Mouse (Mus musculus) thymus, adult 2 months (tissue): ENCODE measurements around the gene Mrps23.

Experiments
- CTCF ChIP-seq: fragments of 200-500 bp; IDR thresholded peaks from 2 replicates; pipeline ENCODE4 v1.5.1; 2012; ENCODE audit warnings: mild to moderate bottlenecking, control low read depth, low read length, moderate library complexity, borderline replicate concordance; ENCODE audit not compliant: control insufficient read depth, poor library complexity, insufficient read depth; ENCODE audit errors: extremely low read depth
- POLR2A ChIP-seq: fragments of 200-500 bp; IDR thresholded peaks from 2 replicates; pipeline ENCODE4 v1.6.1; 2012; ENCODE audit warnings: mild to moderate bottlenecking, low read length, control low read depth, moderate library complexity; ENCODE audit not compliant: control insufficient read depth, poor library complexity, insufficient read depth; ENCODE audit errors: extremely low read depth

- TF ChIP-seq CTCF (no peak), POLR2A (no peak)
These were observed 10.1 kb upstream of the Mrps23 start for GRCm38 (mm10) chr11:88193824-88194696.
